Mouse (Mus musculus) kidney, embryonic 16.5 days (tissue): ENCODE measurements around the gene Fbxo41. TPM values are rescaled to one million over a fixed set of nuclear protein-coding genes. Genes with fewer than 3 reads are reported as not detected.
A peak's percentile ranks its signal among the peaks of the same experiment; 100 is the strongest.

Experiments used
- ATAC-seq: fragments of 200-750 bp; cut with Nextera tagmentation; 2 replicates; pipeline ENCODE4 v1.8.0; 2017; ENCODE audit warnings: moderate TSS enrichment; ENCODE audit not compliant: low FRiP score, low TSS enrichment
- H3K27ac ChIP-seq: fragments of 300-500 bp; sonication (generic); 2 replicates; pipeline ENCODE4 v1.5.1; 2014; ENCODE audit warnings: low read length
- H3K27me3 ChIP-seq: fragments of 300-500 bp; sonication (generic); 2 replicates; pipeline ENCODE4 v1.6.1; 2014; ENCODE audit warnings: low read length, control low read depth, mixed read lengths; ENCODE audit not compliant: insufficient read depth
- H3K36me3 ChIP-seq: fragments of 300-500 bp; sonication (generic); 2 replicates; pipeline ENCODE4 v1.6.1; 2014; ENCODE audit warnings: low read length, control low read depth, mixed read lengths; ENCODE audit not compliant: insufficient read depth
- H3K4me1 ChIP-seq: fragments of 300-500 bp; sonication (generic); 2 replicates; pipeline ENCODE4 v1.6.1; 2014; ENCODE audit warnings: low read length, control low read depth, mixed read lengths; ENCODE audit not compliant: insufficient read depth
- H3K4me2 ChIP-seq: fragments of 300-500 bp; sonication (generic); replicated peaks from 2 replicates; pipeline ENCODE4 v1.6.1; 2014; ENCODE audit warnings: low read depth, low read length
- H3K4me3 ChIP-seq: fragments of 300-500 bp; sonication (generic); 2 replicates; pipeline ENCODE4 v1.5.1; 2014; ENCODE audit warnings: mild to moderate bottlenecking, low read length
- H3K9ac ChIP-seq: fragments of 300-500 bp; sonication (generic); replicated peaks from 2 replicates; pipeline ENCODE4 v1.6.1; 2014; ENCODE audit warnings: low read length
- H3K9me3 ChIP-seq: fragments of 300-500 bp; sonication (generic); 2 replicates; pipeline ENCODE4 v1.6.1; 2016; ENCODE audit warnings: low read length, control low read depth
- WGBS: fragments of 180-500 bp; shearing (Covaris S2); extraction: QIAGEN DNeasy Blood & Tissue Kit; methylation state at CpG from one replicate; pipeline ENCODE4 v1.1.7; 2014; 5-methylcytosine and 5-hydroxymethylcytosine counted together
- polyA plus RNA-seq: library from polyadenylated mRNA; unstranded; fragments of >200 nt; fragmentation: Nextera tagmentation; extraction: Ambion mirVana; gene quantifications from 2 replicates; pipeline ENCODE4 v1.2.1, GENCODE M21; 2015

Fbxo41 gene
- polyA plus RNA-seq, 1 experiment from 2014 or later, result 0.09 TPM

GRCm38 (mm10) chr6:85512577-85513530, 10.1 kb upstream of the Fbxo41 start:
- Histone ChIP-seq H3K27ac (no peak overlapping the region), H3K9me3 (no peaks in the 10 kb centered on the region), H3K4me3 (peak overlapping the region; percentile 52), H3K4me2 (peak overlapping the region; percentile 74), H3K27me3 (peaks cover 68% of the 10 kb centered on the region), H3K9ac (no peak overlapping the region), H3K4me1 (peaks cover 24% of the 10 kb centered on the region), H3K36me3 (no peaks in the 10 kb centered on the region)
- ATAC-seq, result peak; percentile 49
- under 1% methylated on average over 71 of the region's 90 CpGs for WGBS

GRCm38 (mm10) chr6:85512056-85512440, 9.3 kb upstream of the Fbxo41 start:
- H3K4me3 ChIP-seq, result peak overlapping the region; percentile 52
- under 1% methylated on average over 36 of the region's 36 CpGs for WGBS
- no peak for ATAC-seq
- no peaks in the 10 kb centered on the region for H3K36me3 ChIP-seq
- H3K27ac ChIP-seq, result no peak overlapping the region
- peaks cover 24% of the 10 kb centered on the region for H3K4me1 ChIP-seq
- peak overlapping the region; percentile 47 for H3K4me2 ChIP-seq
- peaks cover 68% of the 10 kb centered on the region for H3K27me3 ChIP-seq
- H3K9me3 ChIP-seq, result no peaks in the 10 kb centered on the region
- H3K9ac ChIP-seq, result no peak overlapping the region

- no peaks in the 10 kb centered on the region for H3K9me3 ChIP-seq
- no peak overlapping the region for H3K27ac ChIP-seq
- H3K36me3 ChIP-seq, result no peaks in the 10 kb centered on the region
- WGBS, result under 1% methylated on average over 75 of the region's 88 CpGs
- H3K9ac ChIP-seq, result no peak overlapping the region
- H3K4me3 ChIP-seq, result peak overlapping the region; percentile 52
- H3K27me3 ChIP-seq, result peaks cover 65% of the 10 kb centered on the region
- ATAC-seq, result peak; percentile 16; the same call in 1 of the 2 replicates
- H3K4me1 ChIP-seq, result peaks cover 24% of the 10 kb centered on the region
- peak overlapping the region; percentile 47 for H3K4me2 ChIP-seq
Observed at GRCm38 (mm10) chr6:85511286-85512055, 8.7 kb upstream of the Fbxo41 start.

GRCm38 (mm10) chr6:85510476-85510875, 7.7 kb upstream of the Fbxo41 start:
- Histone ChIP-seq H3K4me1 (peaks cover 24% of the 10 kb centered on the region), H3K9me3 (no peaks in the 10 kb centered on the region), H3K9ac (no peak overlapping the region), H3K27ac (no peak overlapping the region), H3K4me2 (no peak overlapping the region), H3K27me3 (peaks cover 57% of the 10 kb centered on the region), H3K36me3 (no peaks in the 10 kb centered on the region), H3K4me3 (no peak overlapping the region)
- WGBS, result 2% methylated on average over 6 of the region's 6 CpGs
- no peak for ATAC-seq

GRCm38 (mm10) chr6:85508602-85509001, 5.8 kb upstream of the Fbxo41 start:
- Histone ChIP-seq H3K4me1 (peaks cover 19% of the 10 kb centered on the region), H3K36me3 (no peaks in the 10 kb centered on the region), H3K27ac (no peak overlapping the region), H3K9me3 (no peaks in the 10 kb centered on the region), H3K9ac (no peak overlapping the region), H3K4me2 (no peak overlapping the region), H3K27me3 (peaks cover 49% of the 10 kb centered on the region), H3K4me3 (no peak overlapping the region)
- WGBS, result 54% methylated on average over 5 of the region's 5 CpGs
- no peak for ATAC-seq

GRCm38 (mm10) chr6:85504908-85505307, 2.1 kb upstream of the Fbxo41 start:
- 87% methylated on average over 2 of the region's 2 CpGs for WGBS
- Histone ChIP-seq H3K4me2 (no peak overlapping the region), H3K27me3 (peaks cover 22% of the 10 kb centered on the region), H3K9ac (no peak overlapping the region), H3K9me3 (no peaks in the 10 kb centered on the region), H3K27ac (no peak overlapping the region), H3K4me1 (peaks cover 14% of the 10 kb centered on the region), H3K4me3 (no peak overlapping the region), H3K36me3 (no peaks in the 10 kb centered on the region)
- ATAC-seq, result no peak

GRCm38 (mm10) chr6:85502103-85502910, 487 bp downstream of the Fbxo41 start:
- peak overlapping the region; percentile 98 for H3K4me2 ChIP-seq
- peaks cover 14% of the 10 kb centered on the region for H3K4me1 ChIP-seq
- no peak overlapping the region for H3K27ac ChIP-seq
- no peaks in the 10 kb centered on the region for H3K36me3 ChIP-seq
- H3K9me3 ChIP-seq, result no peaks in the 10 kb centered on the region
- H3K9ac ChIP-seq, result peak overlapping the region; percentile 70
- peaks cover 20% of the 10 kb centered on the region for H3K27me3 ChIP-seq
- peak; percentile 80 for ATAC-seq
- 1% methylated on average over 34 of the region's 37 CpGs for WGBS
- peak overlapping the region; percentile 75 for H3K4me3 ChIP-seq

GRCm38 (mm10) chr6:85501571-85502102, 1.2 kb downstream of the Fbxo41 start:
- Histone ChIP-seq H3K27ac (no peak overlapping the region), H3K9ac (no peak overlapping the region), H3K27me3 (peaks cover 20% of the 10 kb centered on the region), H3K36me3 (no peaks in the 10 kb centered on the region), H3K9me3 (no peaks in the 10 kb centered on the region), H3K4me3 (peak overlapping the region; percentile 75), H3K4me2 (peak overlapping the region; percentile 98), H3K4me1 (peaks cover 14% of the 10 kb centered on the region)
- ATAC-seq, result no peak; the same call in 1 of the 2 replicates
- 7% methylated on average over 6 of the region's 6 CpGs for WGBS

- H3K36me3 ChIP-seq, result no peaks in the 10 kb centered on the region
- H3K27ac ChIP-seq, result no peak overlapping the region
- H3K9me3 ChIP-seq, result no peaks in the 10 kb centered on the region
- no peak for ATAC-seq
- 42% methylated on average over 1 of the region's 1 CpGs for WGBS
- no peak overlapping the region for H3K4me2 ChIP-seq
- peaks cover 20% of the 10 kb centered on the region for H3K27me3 ChIP-seq
- H3K4me1 ChIP-seq, result peaks cover 14% of the 10 kb centered on the region
- H3K4me3 ChIP-seq, result no peak overlapping the region
- H3K9ac ChIP-seq, result no peak overlapping the region
Observed at GRCm38 (mm10) chr6:85500416-85500815, 2.4 kb downstream of the Fbxo41 start.
